Mouse (Mus musculus): ENCODE results near the gene Socs3. TPM values are rescaled to one million over a fixed set of nuclear protein-coding genes. Genes with fewer than 3 reads are reported as not detected.
A peak's percentile ranks its signal among the peaks of the same experiment; 100 is the strongest.

The Socs3 gene
- polyA plus RNA-seq, 1 experiment from 2014 or later: 16.0 TPM

DNA sequence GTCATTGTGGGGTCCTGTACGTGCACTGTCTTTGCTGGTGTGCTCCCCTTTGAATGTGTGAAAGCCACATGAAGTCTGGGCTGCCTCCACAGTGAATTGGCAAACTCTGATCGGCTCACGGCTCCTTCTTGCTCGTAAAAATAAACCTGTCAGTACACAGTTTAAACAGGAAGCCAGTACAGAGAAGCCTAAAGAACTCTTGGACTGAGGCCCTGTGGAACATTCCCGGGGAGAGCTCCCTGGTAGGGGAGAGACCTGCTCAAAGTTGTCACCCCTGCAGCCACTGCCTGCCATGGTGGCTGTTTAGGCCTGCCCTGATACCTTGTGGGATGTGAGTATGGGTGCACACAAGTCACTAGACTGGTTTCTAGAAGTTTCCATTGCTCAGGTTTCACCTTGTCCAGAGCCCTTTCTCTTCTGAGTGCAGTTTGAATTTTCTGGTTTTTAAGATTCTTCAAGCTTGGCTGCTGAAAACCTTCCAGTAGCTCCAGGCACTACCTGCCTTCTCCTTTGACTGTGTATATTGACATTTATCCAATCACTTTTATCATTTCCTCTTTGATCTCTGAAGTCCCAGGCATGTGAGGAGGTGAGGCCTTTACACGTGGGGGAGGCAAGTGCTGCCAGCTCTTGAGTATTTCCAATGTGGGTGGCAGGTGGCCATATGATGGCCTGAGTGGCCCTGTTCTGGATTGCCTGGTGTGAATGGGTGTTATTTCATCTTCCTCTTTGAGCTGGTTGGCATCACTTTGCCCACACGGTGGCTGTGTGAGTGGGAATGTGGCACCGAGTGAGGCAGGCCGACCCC, 24.6 kb upstream of the Socs3 start:
- H3K4me1 ChIP-seq: peaks cover 69% of the 10 kb centered on the region
- H3K4me2 ChIP-seq: 0 out of 2 replicates have a peak overlapping the region, but pooled peaks have one; percentile 2
- H3K9ac ChIP-seq: no peak overlapping the region
- peak overlapping the region; percentile 77 for H3K27ac ChIP-seq
- 42% methylated on average over 9 of the region's 9 CpGs for WGBS
- H3K4me3 ChIP-seq (replicated peaks): no peak overlapping the region
- no peaks in the 10 kb centered on the region for H3K9me3 ChIP-seq
- 0 out of 2 replicates have a peak, but pooled peaks have one; percentile 21 for ATAC-seq (ENCODE audit: insufficient read depth, low FRiP score, low read depth)
- H3K27me3 ChIP-seq (replicated peaks): no peaks in the 10 kb centered on the region
- no peaks in the 10 kb centered on the region for H3K36me3 ChIP-seq

GRCm38 (mm10) chr11:117993190-117994175, 23.6 kb upstream of the Socs3 start:
- WGBS: 65% methylated on average over 14 of the region's 14 CpGs
- Histone ChIP-seq H3K9me3 (no peaks in the 10 kb centered on the region), H3K4me1 (peaks cover 63% of the 10 kb centered on the region), H3K27me3 (replicated peaks) (no peaks in the 10 kb centered on the region), H3K27ac (peak overlapping the region; percentile 77), H3K4me3 (replicated peaks) (no peak overlapping the region), H3K9ac (no peak overlapping the region), H3K4me2 (peak overlapping the region; percentile 2; the same call in 1 of the 2 replicates), H3K36me3 (no peaks in the 10 kb centered on the region)
- no peak for ATAC-seq (ENCODE audit: insufficient read depth, low FRiP score, low read depth)

DNA sequence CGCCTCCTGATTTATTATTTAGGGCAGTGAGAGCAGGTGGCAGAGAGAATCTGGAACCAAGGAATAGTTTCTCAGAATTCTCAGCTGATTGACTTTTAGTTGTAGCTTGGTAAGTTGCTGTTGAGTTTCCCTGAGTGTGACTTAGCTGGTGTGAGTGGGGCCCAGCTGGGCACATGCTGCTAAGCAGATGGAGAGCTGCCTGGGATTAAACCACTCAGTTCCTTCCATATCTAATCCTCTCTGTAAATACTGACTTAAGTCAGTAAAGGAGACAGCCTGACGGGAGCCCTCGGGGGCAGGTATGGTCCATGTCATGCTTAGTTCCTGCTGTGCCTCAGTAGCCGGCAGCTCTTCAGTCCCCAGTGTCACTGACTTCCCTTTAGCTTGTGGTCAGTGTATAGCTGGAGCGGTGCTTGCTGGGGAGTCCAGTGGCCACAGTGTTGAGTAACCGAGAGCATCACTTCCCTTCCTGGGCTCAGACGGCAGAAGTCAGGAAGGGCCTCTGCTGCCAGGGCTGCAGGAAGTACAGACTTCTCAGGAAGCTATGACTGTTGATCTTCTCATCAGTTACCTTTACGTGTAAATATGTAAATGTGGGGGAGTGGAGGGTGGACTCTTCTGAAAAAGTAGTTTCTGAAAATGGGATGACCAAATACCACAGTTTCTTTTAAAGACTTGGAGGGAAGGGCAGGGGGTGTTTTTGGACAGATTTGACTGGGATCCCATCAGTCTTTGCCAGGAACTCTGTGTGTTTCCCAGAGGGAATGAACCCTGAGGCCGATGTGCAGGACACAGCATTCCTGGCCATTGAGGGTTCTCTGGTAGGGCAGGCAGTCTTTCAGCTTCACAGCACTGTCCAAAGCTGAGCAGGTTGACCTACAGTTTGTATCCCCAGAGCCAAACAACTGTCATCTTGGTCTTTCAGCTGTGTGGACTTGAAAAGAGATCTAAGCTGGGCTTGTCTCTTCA, 21.9 kb upstream of the Socs3 start:
- WGBS: 41% methylated on average over 9 of the region's 9 CpGs
- peaks cover 71% of the 10 kb centered on the region for H3K4me1 ChIP-seq

DNA sequence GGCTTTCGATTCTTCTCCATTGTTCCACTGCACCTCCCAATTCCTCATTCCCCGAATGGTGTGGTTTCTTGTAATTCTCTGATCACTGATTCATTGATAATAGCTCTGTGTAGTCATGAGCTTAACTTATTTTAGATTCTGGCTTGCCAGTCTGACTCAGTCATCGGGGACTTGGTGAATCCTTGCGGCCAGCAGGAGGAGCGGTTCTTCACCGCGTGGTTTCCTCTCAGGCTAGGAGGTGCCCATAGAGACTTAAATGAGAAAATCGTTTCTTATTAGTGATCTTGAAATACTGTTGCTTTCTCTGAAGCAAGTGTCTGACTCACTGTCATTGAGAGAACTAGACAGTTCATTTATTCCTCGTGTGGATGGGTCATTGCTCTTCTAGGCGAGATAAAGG, 20.1 kb upstream of the Socs3 start:
- WGBS: 43% methylated on average over 10 of the region's 10 CpGs
- Histone ChIP-seq H3K27ac (no peak overlapping the region), H3K4me2 (no peak overlapping the region)

More for the DNA sequence above, 21.9 kb upstream of the Socs3 start:
- Histone ChIP-seq H3K4me3 (replicated peaks) (no peak overlapping the region), H3K27me3 (replicated peaks) (no peaks in the 10 kb centered on the region), H3K9me3 (no peaks in the 10 kb centered on the region), H3K27ac (peak overlapping the region; percentile 26; the same call in 1 of the 2 replicates), H3K36me3 (no peaks in the 10 kb centered on the region), H3K9ac (no peak overlapping the region), H3K4me2 (no peak overlapping the region)
- ATAC-seq (ENCODE audit: insufficient read depth, low FRiP score, low read depth): no peak

GRCm38 (mm10) chr11:117989241-117989640, 19.4 kb upstream of the Socs3 start:
- Histone ChIP-seq H3K4me3 (replicated peaks) (no peak overlapping the region), H3K27ac (no peak overlapping the region), H3K9me3 (no peaks in the 10 kb centered on the region), H3K9ac (no peak overlapping the region), H3K4me1 (peaks cover 56% of the 10 kb centered on the region), H3K4me2 (no peak overlapping the region), H3K27me3 (replicated peaks) (no peaks in the 10 kb centered on the region), H3K36me3 (no peaks in the 10 kb centered on the region)
- WGBS: 81% methylated on average over 4 of the region's 4 CpGs
- ATAC-seq (ENCODE audit: insufficient read depth, low FRiP score, low read depth): no peak

More for the DNA sequence above, 20.1 kb upstream of the Socs3 start:
- H3K27me3 ChIP-seq (replicated peaks): no peaks in the 10 kb centered on the region
- no peaks in the 10 kb centered on the region for H3K9me3 ChIP-seq
- no peak for ATAC-seq (ENCODE audit: insufficient read depth, low FRiP score, low read depth)
- H3K36me3 ChIP-seq: no peaks in the 10 kb centered on the region
- H3K4me1 ChIP-seq: peaks cover 63% of the 10 kb centered on the region
- no peak overlapping the region for H3K9ac ChIP-seq
- H3K4me3 ChIP-seq (replicated peaks): no peak overlapping the region

DNA sequence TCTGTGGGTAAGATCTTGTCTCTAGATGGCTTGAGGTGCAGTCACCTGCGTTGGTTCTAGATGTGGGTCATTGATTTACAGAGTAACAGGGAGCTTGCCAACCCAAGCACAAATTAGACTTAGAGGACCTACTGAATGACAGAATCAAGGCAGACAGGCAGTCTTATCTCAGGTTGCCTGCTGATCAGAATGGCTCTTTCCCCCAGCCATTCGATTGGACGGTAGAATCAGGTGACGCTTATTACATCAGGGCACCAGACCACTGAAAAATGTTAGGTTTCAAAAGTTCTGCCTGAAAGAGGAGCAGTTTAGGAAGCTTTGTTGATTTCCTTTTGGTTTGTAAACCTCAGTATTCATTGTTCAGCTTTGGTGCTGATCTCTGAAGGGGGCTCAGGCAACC, 18.1 kb upstream of the Socs3 start:
- ATAC-seq (ENCODE audit: insufficient read depth, low FRiP score, low read depth): no peak
- Histone ChIP-seq H3K4me1 (peaks cover 45% of the 10 kb centered on the region), H3K9ac (no peak overlapping the region; the same call in 1 of the 2 replicates), H3K27ac (peak overlapping the region; percentile 68; the same call in 1 of the 2 replicates), H3K27me3 (replicated peaks) (no peaks in the 10 kb centered on the region), H3K4me3 (replicated peaks) (peak overlapping the region; percentile 98), H3K36me3 (no peaks in the 10 kb centered on the region), H3K4me2 (peak overlapping the region; percentile 85), H3K9me3 (no peaks in the 10 kb centered on the region)
- 58% methylated on average over 4 of the region's 4 CpGs for WGBS

- Histone ChIP-seq H3K9me3 (no peaks in the 10 kb centered on the region), H3K4me3 (replicated peaks) (peak overlapping the region; percentile 98), H3K27me3 (replicated peaks) (no peaks in the 10 kb centered on the region), H3K27ac (peak overlapping the region; percentile 68), H3K36me3 (no peaks in the 10 kb centered on the region), H3K9ac (peak overlapping the region; percentile 85), H3K4me1 (peaks cover 36% of the 10 kb centered on the region), H3K4me2 (peak overlapping the region; percentile 85)
- WGBS: under 1% methylated on average over 32 of the region's 32 CpGs
- peak; percentile 61 for ATAC-seq (ENCODE audit: insufficient read depth, low FRiP score, low read depth)
Measured at GRCm38 (mm10) chr11:117987032-117987451, 17.2 kb upstream of the Socs3 start.

DNA sequence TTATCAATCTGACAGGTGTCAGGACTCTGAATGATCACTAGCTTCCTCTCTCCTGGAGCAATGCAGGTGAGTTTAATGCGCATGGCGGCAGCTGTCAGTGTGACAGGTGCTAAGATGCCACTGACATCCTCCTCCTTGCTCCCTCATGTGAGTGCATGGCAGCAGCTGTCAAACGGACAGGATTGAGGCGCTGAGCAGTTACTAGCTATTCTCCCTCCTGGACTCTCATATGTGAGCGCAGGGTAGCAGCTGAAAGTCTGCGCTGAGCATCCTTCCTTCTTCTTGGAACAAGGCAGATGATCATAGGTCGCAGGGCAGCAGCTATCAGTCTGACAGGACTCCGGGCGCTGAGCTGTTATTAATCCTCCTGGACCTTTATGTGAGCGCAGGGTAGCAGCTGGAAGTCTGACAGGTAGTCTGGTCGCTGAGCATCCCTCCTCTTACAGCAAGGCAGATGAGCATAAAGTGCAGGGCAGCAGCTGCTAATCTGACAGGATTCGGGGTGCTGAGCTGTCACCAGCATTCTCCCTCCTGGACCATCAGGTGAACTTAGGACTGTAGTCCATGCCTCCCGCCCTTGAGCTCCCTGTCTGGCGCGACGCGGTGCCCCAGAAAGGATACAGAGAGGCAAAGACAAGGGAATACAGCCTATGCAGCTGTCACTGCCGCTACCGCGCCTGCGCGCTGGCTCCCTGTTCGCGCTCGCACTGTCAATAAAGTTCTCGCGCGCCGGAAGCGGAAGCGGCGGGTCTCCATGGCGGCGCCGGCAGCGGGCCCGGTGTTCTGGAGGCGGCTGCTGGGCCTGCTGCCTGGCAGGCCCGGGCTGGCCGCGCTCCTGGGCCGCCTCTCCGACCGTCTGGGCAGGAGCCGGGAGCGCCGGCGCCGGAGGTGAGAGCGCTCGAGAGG, 16.5 kb upstream of the Socs3 start, which contains the start of gene Pgs1:
TSS of gene Pgs1 (plus strand) at position 167 of the 906 bp plus-strand sequence.
- Histone ChIP-seq H3K36me3 (no peaks in the 10 kb centered on the region), H3K4me3 (replicated peaks) (peak within 1 kb of the TSS; percentile 98), H3K9me3 (no peaks in the 10 kb centered on the region), H3K4me1 (peaks cover 29% of the 10 kb centered on the region), H3K9ac (peak within 1 kb of the TSS; percentile 85), H3K4me2 (peak within 1 kb of the TSS; percentile 85), H3K27me3 (replicated peaks) (no peaks in the 10 kb centered on the region), H3K27ac (peak within 1 kb of the TSS; percentile 68)
- ATAC-seq (ENCODE audit: insufficient read depth, low FRiP score, low read depth): peak; percentile 83
- WGBS: 7% methylated on average over 51 of the region's 51 CpGs

GRCm38 (mm10) chr11:117983770-117984169, 13.9 kb upstream of the Socs3 start:
- Histone ChIP-seq H3K27ac (no peak overlapping the region), H3K9ac (no peak overlapping the region), H3K36me3 (no peaks in the 10 kb centered on the region), H3K27me3 (replicated peaks) (no peaks in the 10 kb centered on the region), H3K4me2 (no peak overlapping the region), H3K9me3 (no peaks in the 10 kb centered on the region), H3K4me1 (peaks cover 16% of the 10 kb centered on the region), H3K4me3 (replicated peaks) (no peak overlapping the region)
- no peak for ATAC-seq (ENCODE audit: insufficient read depth, low FRiP score, low read depth)
- 62% methylated on average over 7 of the region's 7 CpGs for WGBS

GRCm38 (mm10) chr11:117982426-117982825, 12.6 kb upstream of the Socs3 start:
- no peaks in the 10 kb centered on the region for H3K27me3 ChIP-seq (replicated peaks)
- no peaks in the 10 kb centered on the region for H3K36me3 ChIP-seq
- no peak overlapping the region for H3K4me3 ChIP-seq (replicated peaks)
- H3K4me2 ChIP-seq: no peak overlapping the region
- no peak for ATAC-seq (ENCODE audit: insufficient read depth, low FRiP score, low read depth)
- peaks cover 4% of the 10 kb centered on the region for H3K4me1 ChIP-seq
- H3K9me3 ChIP-seq: no peaks in the 10 kb centered on the region
- H3K9ac ChIP-seq: no peak overlapping the region
- H3K27ac ChIP-seq: no peak overlapping the region
- 58% methylated on average over 5 of the region's 5 CpGs for WGBS

Data from stomach, embryonic 15.5 days (tissue).